Mouse (Mus musculus) layer of hippocampus, adult 11-12 months (tissue): Measurements from ENCODE around the gene Sdc1.

Source experiments
- DNase-seq: peaks from one replicate; pipeline ENCODE4 v3.0.0; 2022; ENCODE audit warnings: low spot score

Sdc1 gene

DNA sequence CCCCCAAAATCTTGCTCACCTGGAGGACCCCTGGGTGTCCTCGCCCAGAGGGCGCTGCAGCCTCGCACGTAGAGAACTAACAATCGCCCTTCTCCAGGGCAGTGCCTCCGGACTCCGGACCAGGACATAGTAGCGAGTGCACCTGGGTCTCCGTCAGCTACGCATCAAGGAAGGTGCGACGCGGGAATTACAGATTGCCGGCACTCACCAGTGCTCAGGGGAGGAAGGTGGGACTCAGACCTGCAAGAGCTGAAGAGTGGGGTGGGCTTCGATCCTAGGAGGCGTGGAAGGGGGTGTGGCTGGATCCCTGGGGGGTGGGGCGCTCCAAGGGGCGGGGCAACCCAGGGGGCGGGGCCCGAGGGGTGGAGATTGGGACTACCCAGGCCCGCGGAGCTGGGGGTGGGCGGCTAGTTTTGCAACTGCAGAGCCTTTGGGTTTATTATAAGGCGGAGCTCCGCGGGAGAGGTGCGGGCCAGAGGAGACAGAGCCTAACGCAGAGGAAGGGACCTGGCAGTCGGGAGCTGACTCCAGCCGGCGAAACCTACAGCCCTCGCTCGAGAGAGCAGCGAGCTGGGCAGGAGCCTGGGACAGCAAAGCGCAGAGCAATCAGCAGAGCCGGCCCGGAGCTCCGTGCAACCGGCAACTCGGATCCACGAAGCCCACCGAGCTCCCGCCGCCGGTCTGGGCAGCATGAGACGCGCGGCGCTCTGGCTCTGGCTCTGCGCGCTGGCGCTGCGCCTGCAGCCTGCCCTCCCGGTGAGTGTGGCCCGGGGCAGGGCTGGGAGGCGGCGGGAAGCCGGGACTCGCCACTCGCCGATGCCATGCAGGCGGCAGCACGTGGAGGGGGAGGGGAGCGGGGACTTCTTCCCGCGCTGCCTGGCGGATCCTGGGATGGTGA is at the start of gene Sdc1:
Gene Sdc1, plus strand, starts transcription at position 378 of the 898 bp plus-strand sequence.
- no peak for DNase-seq

DNA sequence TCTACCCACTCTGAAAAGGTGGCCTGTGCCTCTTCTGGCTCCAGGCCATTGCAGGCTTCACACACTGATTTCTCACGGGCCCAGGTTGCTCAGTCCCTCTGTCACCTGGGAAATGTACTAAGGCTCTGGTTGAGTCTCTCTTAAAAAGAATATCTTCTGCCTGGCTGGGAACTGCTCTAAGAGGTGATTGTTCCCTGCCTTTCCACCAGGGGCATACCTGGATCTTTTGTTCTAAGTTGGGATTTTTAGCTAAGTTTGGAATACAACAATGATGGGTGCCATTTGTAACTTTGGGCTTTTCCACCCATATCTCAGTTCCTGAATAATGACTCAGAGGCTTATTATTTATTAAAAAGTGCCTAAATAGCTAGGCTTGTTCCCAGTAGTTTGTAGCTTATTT is 44.2 kb upstream of the Sdc1 start:
- no peak for DNase-seq

DNA sequence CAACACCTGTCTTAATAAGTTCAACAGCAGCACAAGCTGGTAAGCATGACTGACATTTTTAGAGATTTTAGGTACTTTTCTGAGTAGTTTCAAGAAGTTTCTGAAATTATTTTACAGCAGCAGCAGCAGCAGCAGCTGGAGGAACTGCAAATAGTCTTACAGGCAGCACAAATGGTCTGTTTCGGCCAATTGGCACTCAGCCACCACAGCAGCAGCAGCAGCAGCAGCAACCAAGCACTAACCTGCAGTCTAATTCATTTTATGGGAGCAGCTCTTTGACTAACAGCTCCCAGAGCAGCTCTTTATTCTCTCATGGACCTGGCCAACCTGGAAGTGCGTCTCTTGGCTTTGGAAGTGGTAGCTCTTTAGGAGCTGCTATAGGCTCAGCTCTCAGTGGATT is 42.4 kb upstream of the Sdc1 start:
- no peak for DNase-seq

DNA sequence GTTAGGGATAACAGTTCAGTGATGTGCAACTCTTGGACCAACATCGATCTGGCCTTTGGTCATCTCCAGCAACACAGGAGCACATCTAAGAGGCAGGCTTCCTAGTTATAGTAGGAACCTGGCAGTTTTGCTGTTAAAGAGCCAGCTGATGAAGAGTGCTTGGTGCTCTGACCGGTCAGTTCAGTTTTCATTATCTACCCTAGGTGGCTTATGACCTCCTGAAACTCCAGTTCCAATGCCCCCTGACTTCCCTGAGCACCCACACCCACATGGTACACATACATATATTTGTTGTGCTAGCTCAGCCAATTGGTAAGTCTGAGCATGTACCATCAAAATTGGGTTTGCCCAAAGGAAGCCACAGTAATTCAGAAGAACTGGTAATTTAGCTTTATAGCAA is 17.5 kb upstream of the Sdc1 start:
- DNase-seq: no peak

DNA sequence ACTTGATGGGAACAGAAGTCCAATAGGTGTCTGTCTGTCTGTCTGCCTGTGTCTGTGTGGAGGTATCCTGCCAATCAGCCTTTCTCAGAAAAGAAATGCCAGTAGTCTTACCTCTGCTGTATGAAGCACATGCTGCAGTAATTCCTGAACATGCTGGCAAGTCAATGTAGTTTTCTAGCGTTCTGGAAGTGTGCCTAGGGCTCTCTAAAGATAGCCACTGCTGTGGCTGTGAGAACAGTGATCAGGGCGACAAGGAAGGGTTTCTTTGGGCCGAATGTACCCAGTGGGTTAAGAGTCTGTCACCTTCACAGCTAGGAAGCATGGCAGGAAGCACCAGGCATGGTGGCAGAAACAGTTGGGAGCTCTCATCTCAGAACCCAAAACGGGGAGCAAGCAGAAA is 17.0 kb upstream of the Sdc1 start:
- DNase-seq: no peak

DNA sequence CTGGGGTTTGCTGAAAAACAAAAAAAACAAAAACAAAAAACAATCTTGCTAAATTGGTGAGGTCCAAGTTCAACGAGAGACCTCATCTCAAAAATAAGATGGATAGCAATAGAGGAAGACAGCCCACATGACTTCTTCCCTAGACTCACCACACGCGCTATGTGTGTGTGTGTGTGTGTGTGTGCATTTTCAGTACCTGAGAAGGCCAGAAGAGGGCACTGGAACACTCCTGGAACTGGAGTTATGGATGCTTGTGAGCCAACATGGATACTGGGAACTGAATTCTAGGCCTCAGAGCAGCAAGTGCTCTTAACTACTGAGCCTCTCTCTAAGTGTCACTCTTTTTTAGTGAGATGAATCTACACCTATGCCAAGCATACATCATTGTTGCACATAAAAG is 13.1 kb upstream of the Sdc1 start:
- DNase-seq: no peak

DNA sequence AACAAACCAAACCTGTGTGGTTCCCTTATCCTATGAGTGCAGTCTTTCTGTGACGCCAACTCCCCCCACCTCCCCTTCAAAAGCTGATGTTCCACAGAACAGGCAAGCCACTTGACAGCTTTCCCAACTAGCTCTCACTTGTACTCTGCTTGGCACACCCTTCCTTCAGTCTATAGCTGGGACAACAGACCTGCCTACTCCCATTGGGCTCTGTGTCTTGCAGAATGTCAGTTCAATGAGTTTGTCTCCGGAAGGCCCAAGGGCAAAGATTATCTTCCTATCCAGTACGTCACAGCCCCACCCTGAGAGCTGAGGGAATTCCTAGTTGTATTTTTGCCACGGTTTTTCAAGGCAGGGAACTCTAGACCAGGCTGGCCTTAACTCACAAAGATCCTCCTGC is 12.0 kb upstream of the Sdc1 start:
- no peak for DNase-seq

DNA sequence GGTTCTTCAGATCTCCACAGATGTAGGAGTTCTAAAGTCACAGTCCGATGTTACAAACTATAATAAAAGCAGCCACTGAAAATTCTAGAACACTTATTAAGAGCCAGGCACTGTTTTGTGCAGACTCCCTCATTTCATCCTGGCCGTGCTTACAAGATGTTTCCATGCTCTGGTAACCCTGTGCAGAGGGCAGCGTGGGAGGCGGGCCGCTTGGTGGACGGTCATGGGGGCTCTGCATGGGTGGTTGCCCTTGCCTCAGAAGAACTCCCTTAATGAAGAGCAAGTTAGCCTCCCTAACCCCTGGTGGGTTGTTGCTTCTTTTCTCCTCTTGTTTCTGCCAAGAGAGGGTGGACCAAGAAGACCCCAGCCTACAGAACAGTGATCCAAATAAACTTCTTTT is 11.3 kb upstream of the Sdc1 start:
- DNase-seq: no peak

DNA sequence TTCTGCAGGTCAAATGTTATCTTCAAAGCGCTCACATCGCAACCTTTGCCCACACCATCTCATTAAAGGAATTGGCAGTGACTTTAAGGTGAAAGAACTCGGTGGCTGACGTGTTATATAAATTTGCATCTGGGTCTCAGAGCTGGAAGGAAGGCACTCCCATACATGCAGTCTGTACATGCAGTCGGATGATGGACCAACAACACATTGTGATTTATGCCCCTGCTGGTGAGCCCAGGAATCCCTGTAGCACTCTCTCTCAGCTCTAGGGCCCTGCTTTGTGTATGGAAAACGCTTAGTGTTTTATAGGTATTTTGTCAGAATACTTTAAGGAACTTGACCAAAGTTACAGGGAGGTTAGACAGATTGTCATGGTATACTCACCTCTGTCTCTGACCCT is 10.6 kb upstream of the Sdc1 start:
- DNase-seq: no peak

DNA sequence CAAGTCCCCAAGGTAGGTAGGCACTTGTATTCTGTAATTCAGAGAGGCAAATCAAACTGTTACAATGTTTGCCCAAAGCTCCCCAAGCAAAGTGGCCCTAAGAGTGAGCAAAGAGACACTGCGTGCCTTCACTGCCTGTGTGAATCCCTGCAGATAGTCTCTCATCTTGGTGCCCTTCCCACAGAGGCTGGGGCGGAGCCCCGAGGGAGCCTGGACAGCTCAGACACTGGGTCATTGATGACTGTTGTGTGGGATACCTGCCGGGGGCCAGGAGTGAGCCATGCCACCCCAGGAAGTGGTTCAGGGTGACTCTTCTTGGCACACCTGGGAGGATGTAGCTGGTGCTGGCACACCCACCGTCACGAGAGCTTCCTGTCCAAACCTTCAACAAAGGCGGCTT is 10.1 kb upstream of the Sdc1 start:
- no peak for DNase-seq

DNA sequence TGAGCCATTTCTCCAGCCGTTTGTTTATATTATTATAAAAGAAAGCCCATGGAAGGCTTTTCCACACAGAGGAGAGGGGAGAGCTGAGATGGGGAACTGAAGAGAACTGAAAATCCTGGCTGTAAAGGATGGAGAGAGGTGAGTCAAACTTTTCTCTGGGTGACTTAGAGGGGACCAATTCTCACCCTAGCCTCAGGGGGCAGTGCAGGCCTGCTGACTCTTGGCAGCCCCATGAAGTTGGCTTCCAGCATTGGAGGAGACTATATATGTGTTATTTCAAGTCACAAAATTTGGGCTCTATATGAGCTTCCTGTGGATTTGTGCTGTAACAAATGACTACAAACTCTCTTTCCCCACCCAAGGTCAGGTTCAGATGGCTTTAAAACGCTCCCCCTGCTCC is 8.5 kb upstream of the Sdc1 start:
- no peak for DNase-seq

DNA sequence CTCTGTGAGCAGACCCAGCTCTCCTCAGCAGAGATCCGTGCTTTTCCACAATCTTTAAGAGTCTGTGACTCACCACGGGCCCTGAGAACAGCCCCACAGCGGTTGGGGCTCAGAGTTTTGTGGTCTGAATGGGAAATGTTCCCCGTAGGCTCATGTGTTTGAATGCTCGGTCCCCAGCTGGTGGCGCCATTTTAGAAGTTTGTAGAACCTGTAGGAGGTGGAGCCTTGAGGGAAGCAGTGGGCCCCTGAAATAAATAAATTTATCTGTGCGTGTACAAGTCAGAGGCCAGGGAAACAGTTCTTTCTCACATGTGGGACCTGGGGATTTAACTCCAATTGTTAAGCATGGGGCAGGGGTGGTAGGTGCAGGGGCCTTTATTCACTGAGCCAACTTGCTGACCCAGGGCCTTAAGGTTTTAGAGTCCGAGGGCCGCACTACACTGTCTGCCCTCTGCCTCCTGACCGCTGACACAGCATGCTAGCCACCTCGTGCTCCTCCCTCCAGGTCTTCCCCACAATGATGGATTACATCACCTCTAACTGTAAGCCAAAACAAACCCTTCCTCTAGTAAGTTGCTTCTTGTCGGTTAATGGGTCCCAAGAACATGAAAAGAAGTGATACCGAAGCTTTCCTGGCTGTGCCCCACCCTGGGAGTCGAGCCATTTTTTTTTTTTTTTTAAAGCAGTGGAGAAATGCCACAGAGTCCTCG is 6.7 kb upstream of the Sdc1 start:
- DNase-seq: no peak

DNA sequence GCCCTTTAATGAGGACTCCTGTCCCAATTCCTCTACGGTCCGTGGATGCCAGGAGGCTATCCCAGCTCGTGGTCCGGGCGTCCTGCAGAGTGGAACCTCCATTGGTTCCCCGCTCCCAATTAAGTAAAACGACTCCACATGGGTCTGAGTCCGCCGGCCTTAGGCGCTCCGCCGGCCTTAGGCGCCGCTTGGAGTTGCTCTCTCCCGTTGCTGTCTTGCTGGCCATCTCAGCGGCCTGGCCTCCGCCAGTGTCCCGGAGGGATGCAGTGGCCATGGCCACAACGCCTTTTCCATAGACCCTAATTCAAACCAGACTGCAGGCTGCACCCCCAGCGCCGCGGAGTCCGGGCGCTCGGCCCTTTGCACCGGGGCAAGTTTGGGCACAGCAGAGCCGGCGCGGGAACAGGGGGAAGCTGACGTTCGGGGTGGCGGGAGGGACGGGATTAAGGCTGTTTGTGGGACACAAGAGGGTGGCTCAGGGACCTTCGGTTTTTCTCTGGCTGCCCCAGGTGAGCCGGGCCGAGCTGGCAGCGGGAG is 789 bp downstream of the Sdc1 start:
- no peak for DNase-seq

DNA sequence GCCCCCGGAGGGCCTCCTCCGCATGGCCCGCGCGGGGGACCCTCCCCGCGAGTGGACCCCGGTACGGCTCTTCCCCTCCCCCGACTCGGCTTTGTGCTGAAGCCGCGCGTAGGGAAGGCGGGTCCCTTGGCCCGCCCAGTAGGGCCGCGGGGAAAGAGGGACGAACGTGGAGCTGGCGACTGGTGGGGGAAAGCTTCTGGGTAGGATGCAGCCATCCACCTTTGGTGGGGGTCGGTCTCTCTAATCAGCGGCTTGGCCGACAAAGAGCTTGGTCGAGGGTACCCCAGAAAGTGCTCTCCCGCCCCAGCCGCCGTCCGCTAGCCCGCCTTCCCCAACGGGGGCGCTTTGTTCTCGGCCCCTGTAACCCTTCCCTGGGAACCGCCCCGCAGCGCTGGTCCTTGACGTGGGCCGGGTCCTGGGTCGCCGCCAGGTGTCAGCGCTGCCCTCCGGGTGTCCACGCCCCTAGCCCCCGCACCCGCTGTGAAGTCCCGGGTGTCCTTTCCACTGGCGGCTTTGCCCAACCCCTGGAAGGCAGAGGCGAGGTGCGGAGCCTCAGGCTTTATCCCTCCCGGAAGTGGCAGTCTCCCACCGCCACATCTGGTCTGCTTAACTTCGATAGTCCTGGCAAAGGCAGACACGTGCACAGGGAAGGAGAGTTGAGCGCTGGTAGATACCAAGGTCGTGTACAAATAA is 1.5 kb downstream of the Sdc1 start:
- DNase-seq: no peak

DNA sequence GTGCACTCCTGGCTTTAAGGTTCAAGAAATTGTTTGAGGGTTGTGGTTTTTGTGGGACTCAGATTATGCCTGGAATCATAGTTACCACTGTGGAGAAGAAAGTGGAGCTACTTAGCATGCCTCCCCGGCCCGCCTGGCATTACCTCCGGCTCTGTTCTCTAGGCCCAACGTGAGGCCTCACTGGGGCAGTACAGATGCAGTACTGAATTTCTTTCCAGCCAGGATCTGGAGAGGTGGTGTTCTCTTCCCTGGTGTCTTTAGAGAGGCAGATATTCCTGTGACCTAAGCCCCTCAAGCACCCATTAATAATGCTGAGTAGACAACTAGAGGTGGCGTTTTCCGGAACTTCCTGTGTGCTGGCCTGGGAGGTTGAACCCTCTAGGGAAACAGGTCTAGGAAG is 2.2 kb downstream of the Sdc1 start:
- no peak for DNase-seq

DNA sequence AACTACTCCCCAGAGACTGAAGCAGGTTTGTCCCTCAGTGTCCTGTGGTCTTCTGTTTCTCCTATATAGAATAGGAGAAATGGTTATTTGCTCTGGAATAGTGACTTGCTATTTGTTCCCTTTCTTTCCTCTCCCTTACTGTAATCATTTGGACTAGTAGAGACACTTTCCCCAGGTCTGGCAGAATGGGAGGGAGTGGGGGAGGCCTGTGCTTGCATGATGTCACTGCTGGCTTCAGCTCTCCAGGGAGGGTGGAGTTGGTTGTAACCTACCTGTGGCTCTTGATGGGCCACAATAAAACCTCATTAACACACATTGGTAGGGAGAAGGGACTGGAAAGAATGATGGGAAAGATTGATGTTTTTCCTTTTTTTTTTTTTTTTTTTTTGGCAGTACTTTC is 3.1 kb downstream of the Sdc1 start:
- DNase-seq: no peak

DNA sequence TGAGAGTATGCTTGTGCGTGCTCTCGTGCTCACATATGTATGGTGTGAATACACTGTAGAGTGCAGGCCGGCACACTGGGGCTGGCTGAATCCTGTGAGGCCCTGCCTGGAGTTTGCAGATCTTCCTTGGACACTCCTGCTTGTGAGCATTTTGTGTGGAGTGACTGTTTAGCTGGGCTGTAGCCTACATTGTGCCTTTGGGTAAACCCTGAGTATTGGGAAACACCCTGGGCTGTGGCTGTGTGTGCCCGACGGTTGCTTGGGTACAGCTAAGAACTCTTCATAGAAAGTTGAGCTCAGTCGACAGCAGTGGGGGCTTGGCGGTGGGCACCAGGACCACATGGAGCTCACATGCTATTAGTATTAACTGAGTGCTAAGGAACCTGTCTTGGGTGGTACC is 5.1 kb downstream of the Sdc1 start:
- no peak for DNase-seq

DNA sequence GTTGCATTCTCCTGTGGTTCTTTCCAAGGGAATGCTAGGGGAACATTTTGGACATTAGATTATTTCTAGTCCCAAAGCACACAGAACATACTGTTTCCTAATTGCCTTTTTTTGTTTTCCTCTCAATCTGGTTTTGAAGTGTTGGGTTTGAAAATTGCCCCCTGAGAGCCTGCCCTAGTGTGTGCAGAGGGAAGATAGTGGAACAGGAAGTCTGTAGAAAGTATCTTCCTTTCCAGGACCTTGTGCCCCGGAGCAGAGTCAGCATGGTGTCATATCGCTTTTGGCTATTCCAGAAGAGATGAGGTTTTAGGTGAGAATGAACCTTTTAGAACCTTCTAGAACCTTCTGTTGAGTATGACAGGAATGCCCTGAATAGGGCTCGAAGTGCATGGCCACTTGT is 5.6 kb downstream of the Sdc1 start:
- DNase-seq: no peak

DNA sequence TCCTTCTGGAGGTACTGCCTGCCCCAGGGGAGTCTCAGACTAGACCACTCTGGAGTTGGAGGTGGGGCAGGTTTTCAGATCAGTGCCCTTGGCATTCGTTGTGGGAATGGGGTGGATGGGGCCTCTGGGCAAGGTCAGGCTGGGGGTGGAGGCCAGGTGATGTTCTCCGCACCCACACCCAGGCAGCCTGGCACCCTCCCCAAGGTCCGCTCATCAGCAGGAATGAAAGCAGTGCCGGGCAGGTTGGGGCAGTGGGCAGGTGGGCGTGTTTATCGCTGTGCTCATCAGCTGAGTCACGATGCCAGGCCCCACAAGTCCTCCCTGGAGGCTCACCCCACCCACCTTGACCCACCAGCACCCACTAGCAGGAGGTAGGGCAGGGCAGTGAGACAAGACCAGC is 7.0 kb downstream of the Sdc1 start:
- no peak for DNase-seq

DNA sequence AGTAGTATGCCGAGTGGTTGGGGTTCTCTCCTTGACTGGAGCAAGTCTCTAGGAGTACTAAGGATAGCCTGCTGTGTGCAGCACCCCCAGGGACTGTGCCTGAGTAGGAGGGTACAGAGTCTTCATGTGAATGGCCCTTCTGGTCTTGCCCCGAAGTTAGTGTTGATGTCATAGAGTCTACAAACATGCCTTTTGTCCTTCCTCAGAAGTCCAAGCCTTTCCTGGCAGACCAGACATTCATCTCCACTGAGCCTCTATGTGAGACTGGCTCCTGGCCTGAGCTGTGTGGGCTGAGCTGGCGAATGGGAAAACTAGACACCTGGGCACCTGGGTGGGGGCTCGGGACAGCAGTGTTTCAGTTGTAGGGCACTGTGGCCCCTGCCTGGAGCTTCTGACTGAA is 8.7 kb downstream of the Sdc1 start:
- DNase-seq: no peak

DNA sequence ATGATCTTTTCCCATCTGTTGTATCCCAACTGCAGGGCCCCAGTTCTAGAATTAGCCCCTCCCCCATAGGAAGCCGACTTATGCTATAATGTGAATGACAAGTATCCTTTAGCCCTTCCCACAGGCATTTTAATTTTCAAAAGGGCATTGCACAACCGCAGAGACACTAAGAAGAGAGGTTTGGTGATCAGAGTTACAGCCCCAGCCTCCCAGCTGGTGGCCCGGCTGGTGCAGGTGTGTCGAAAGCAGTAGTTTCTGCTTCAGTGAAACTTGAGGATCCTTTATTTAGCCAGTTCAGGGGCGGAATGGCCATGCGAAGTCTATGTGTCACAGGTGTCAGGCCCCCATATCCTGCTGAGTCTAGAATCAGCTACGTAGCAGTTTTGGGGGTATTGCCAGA is 10.0 kb downstream of the Sdc1 start:
- no peak for DNase-seq

DNA sequence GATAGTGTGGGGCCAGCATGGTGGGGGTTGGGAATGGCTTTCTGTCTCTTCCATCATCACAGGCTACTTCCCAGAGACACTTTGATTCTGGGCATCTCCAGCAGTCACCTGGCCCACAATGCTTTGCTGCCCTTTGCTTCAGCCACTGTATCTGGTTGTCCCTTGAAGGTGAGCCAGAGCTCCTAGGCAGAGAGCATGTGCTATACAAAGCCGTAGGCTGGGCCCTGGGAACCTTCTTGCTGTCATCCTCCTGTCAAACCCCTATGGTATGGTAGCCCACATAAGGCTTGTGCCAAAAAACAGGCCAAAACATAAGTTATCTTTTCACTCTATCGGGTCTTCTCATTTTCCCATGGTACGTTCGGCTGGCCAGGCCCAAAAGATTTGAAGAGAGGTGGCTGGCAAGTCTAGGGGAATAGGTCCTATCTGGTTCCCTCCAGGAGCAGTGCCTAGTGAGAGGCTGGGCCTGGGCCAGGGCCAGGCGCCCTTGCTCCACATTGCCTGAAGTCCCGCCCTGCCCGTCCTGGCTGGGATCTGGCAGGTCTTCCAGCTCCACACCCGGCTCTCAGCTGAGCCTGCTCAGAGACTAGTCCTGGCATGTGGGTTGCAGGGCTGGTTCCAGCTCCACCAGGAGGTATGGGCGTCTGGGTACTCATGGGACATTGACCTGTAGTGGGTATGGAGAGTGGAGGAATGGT is 10.7 kb downstream of the Sdc1 start:
- DNase-seq: no peak
